Mouse (Mus musculus) thymus, postnatal 36 days (tissue): Measurements from ENCODE around the gene Esr2.
"Not testable (repeated sequence)": the region's sequence is repeated elsewhere in the genome, so short reads cannot be mapped to it uniquely, and the experiment has no call there.

Experiments used
- DNase-seq, 2 experiments: peaks; one replicate each; pipeline ENCODE4 v3.0.0; 2022; ENCODE audit warnings: mixed read lengths in 2 of 2

The Esr2 gene

DNA sequence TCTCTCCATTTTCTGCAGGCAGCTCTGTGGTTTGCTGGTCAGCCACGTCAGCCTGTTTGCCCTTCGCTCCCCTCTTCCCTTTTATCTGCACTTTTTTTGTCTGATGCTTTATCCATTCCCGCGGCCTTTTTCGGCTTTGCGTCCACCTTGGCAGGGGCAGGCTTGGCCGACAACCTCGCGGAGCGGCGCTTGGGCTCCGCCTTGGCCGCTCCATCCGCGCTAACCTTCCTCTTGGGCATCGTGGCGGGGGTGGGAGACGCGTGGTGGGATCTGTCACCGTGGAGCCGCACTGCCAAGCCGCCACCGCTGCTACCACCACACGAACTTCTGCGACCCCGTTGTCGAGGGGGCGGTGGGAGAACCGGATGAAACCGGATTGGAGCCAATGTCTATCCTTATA lies 24.7 kb downstream of the Esr2 start:
- not testable (repeated sequence) for DNase-seq

GRCm38 (mm10) chr12:76136701-76137100 lies 40.4 kb downstream of the Esr2 start:
- DNase-seq = no peak

- DNase-seq = not testable (repeated sequence)
These were observed 44.0 kb downstream of the Esr2 start for GRCm38 (mm10) chr12:76133081-76133480.

- DNase-seq = no peak
These were observed 44.5 kb downstream of the Esr2 start for GRCm38 (mm10) chr12:76132591-76132990.

DNA sequence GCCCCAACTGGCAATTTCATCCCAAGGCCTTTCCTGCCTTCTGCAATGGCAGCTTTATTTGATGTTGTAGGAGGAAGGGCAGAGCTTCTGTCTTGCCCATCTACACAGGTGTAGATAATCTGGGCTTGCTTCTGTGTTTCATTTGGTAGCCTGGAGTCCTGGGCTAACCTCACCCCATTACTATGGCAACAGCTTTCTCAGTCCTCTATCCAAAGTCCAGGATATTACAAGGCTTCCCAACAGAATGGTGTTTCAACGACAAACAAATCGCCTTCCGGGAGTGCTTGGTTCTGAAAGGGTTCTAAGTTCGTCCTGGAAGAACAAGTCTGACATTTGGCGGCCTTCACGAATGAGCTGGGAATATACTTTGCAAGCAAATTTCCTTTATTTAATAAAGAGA lies 46.2 kb downstream of the Esr2 start:
- DNase-seq = no peak

DNA sequence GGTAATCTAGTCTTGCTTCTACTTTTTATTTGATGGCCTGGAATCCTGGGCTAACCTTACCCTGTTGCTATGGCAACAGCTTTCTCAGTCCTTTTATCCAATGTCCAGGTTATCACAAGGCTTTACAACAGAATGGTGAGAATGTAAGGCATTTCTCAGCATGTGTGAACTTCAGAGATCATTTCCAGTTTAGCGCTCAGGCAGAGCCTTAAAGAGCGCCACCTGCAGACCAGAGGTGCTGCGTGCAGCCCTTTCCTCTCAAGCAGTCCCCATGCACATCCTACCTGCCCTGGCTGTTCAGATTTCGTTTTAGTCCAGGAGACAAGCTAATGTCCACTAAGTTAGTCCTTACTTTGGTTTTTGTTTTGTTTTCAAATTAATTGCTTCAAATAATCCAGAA lies 46.8 kb downstream of the Esr2 start:
- peak; percentile 34 to 38 for DNase-seq

DNA sequence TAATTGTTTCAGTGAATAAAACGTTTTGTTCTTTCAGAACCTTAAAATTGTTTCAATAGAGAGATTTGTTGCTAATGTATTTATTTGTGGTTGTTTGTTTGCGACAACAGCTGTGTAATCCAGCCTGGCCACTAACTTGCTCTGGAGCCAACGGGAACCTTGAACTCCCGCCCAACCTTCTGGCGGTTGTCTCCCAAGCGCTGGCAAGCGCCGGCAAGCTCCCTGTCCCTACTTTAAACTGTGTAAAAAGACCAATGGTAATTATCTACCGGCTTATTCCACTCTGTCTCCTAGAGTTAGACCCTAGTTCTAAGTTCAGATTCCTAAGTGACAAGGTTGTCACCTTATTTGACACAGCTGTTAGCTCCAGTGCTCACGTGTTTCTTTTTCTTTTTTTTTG lies 48.2 kb downstream of the Esr2 start:
- DNase-seq = no peak

- no peak for DNase-seq
These were observed 48.8 kb downstream of the Esr2 start for GRCm38 (mm10) chr12:76128306-76128705.

- DNase-seq = no peak
These were observed 53.8 kb downstream of the Esr2 start for GRCm38 (mm10) chr12:76123223-76123622.

DNA sequence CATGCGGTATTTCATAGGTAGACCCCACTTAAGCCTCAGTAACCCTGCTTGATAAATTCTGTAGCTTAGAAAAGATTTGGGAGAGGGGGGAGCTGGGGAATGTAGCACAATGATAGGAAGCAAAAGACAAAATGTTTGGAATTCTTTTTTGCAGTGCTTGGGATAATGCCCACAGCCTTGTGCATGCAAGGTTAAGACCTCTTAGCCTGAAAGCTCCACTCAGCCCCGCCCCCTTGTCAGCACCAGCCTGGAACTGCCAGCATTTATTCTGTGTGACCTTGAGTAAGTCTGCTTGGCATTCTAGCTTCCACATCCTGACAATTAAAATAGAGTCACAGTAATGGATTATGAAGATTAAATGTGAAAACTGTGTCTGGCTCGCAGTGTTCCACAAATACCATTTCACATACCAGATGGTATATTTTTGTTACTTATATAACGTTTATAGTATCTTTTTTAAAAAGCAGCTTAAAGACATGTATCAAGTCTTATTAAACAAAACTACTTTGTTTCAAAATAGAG lies 59.4 kb downstream of the Esr2 start:
- DNase-seq = no peak

GRCm38 (mm10) chr12:76116577-76116976 lies 60.5 kb downstream of the Esr2 start:
- no peak for DNase-seq

GRCm38 (mm10) chr12:76111046-76111445 lies 66.0 kb downstream of the Esr2 start:
- DNase-seq = no peak

GRCm38 (mm10) chr12:76109646-76110405 lies 67.2 kb downstream of the Esr2 start:
- DNase-seq = no peak

DNA sequence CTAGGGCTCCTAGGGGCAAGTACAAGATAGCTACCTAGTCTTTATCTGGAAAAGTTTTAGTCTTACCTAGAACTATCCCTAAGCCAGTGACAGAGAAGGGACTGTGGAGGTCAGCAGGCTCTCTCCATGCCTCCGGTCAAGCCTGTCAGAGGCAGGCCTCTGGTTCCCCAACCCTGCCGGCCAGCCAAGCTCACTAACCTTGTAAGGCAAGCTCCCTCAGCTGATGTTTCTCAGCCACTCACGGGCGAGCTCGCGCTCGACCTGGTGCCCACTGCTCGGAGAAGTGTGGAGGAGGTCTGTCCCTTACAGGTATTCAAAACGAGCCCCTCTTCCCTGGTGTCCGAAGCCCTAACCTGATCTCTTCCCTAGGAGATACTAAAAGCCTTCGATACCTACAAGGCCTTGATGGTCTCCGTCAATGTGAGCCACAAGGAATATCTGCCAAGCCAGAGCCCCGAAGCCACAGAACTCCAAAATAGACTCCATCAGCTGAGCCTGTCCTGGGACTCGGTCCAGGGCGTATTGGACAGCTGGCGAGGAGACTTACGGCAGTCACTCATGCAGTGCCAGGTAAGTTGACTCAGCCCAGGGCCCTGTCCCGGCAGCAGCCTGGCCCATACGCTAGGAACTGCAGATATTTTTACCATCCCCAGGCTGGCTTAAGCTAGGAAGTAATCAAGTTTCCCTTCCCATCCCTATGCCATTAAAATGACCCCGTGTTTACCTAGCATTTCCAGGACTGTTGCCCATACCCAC lies 72.3 kb downstream of the Esr2 start:
- no peak for DNase-seq

DNA sequence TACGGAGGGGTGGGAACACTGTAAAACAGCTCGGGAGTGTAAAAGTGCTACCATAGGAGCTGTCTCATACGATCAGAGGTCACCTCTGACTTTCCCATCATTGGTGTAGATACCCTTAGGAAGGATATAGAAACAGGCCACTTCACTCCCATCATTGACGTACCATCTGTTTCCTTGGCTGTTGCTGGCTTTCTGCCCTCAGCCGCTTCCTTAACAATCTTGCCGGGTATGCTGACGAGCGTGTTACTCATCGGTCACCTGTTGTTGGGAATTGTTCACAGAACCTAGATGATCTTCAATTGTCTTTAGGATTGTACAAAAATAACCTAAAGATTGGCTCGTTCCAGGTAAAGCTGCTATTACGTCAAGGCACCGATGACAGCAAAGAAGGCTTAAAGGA lies 74.4 kb downstream of the Esr2 start:
- DNase-seq = no peak

DNA sequence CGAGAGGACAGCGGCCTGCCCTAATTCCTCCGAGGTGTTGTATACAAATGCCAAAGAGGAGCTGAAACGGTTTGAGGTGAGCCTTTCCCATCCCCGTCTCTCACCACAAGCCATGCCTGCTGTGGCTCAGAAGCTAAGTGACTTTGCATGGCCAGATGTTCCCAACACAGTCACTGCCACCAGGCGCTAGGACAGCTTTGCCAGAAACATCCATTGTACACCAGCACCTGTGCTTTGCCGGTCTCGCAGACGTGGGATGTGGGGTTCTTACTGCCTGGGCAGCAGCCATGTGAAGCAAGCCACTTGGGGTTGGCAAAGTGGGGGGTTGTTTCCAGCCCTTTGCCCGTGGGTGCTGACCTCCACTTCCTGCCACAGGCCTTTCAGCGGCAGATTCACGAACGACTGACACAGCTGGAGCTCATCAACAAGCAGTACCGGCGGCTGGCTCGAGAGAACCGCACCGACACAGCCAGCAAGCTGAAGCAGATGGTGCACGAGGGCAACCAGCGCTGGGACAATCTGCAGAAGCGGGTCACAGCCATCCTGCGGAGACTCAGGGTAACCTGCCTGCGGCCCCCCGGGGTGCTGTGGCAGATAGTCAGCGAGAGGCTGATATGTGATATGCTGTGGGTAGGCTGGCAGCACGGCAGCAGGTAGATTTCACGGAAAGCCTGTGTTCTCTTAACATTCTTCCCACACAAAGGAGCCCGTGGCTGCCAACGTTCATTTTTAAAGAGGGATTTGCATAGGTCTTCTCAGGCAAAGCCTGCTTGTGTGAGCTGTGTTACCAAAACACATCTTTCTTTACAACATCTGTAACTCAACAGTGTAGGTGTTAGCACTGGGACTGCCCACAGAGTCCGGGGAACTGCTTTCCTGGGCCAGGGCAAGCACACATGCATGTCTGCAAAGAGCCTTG lies 81.7 kb downstream of the Esr2 start:
- peak; percentile 58 to 68 for DNase-seq

- no peak for DNase-seq
These were observed 83.2 kb downstream of the Esr2 start for GRCm38 (mm10) chr12:76093613-76094588.

GRCm38 (mm10) chr12:76092789-76093466 lies 84.1 kb downstream of the Esr2 start:
- DNase-seq = no peak

DNA sequence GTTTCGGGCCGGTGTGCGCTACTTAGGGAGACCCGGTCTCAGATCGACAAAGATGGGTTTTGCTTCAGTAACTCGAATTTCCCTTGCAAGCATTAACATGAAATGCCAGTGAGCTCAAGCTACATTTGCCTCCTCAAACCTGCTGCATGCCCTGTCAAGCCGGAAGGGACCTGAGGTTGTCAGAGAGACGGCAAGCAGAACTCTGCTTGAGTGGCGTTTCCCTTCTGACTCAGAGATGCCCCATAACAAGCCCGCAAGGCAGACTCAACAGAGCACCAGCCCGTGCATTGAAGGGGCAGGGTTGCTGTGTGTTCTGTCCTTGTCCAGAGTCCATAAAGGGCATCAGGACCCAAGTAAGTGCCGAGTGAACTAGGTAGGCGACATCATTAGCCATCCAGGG lies 90.0 kb downstream of the Esr2 start:
- DNase-seq = peak; percentile 24 to 26

- DNase-seq = peak; percentile 20 to 21
These were observed 90.8 kb downstream of the Esr2 start for GRCm38 (mm10) chr12:76085956-76086905.
